Mouse (Mus musculus) cerebellum, adult 9-11 months (tissue): ENCODE results near the gene Dgkz.

Experiments
- DNase-seq: peaks from one replicate; pipeline ENCODE4 v3.0.0; 2022

Gene Dgkz

GRCm38 (mm10) chr2:91959544-91960410 lies 15.9 kb downstream of the Dgkz start:
- peak; percentile 93 for DNase-seq

- peak; percentile 76 for DNase-seq
Measured at GRCm38 (mm10) chr2:91958701-91959457, 16.8 kb downstream of the Dgkz start.

GRCm38 (mm10) chr2:91958049-91958448 lies 17.6 kb downstream of the Dgkz start:
- DNase-seq: peak; percentile 64

GRCm38 (mm10) chr2:91957096-91957495 lies 18.6 kb downstream of the Dgkz start:
- peak; percentile 77 for DNase-seq

GRCm38 (mm10) chr2:91955875-91956274 lies 19.8 kb downstream of the Dgkz start:
- no peak for DNase-seq

GRCm38 (mm10) chr2:91955121-91955591 lies 20.5 kb downstream of the Dgkz start:
- DNase-seq: peak; percentile 77

GRCm38 (mm10) chr2:91953825-91954224 lies 21.8 kb downstream of the Dgkz start:
- DNase-seq: peak; percentile 75

- DNase-seq: peak; percentile 93
Measured at GRCm38 (mm10) chr2:91950275-91951085, 25.2 kb downstream of the Dgkz start.

GRCm38 (mm10) chr2:91949411-91950274 lies 26.0 kb downstream of the Dgkz start:
- peak; percentile 90 for DNase-seq

GRCm38 (mm10) chr2:91948792-91949241 lies 26.8 kb downstream of the Dgkz start:
- peak; percentile 74 for DNase-seq

GRCm38 (mm10) chr2:91948151-91948509 lies 27.5 kb downstream of the Dgkz start:
- no peak for DNase-seq

- DNase-seq: peak; percentile 79
Measured at GRCm38 (mm10) chr2:91947397-91948150, 28.1 kb downstream of the Dgkz start.

- DNase-seq: peak; percentile 70
Measured at GRCm38 (mm10) chr2:91946836-91947235, 28.8 kb downstream of the Dgkz start.

- peak; percentile 57 for DNase-seq
Measured at GRCm38 (mm10) chr2:91945483-91945882, 30.2 kb downstream of the Dgkz start, which contains the start of gene Gm9821. Gene Gm9821 (plus strand): TSS chr2:91945703.

- DNase-seq: peak; percentile 85
Measured at GRCm38 (mm10) chr2:91944170-91944950, 31.3 kb downstream of the Dgkz start.

GRCm38 (mm10) chr2:91942356-91942755 lies 33.3 kb downstream of the Dgkz start:
- DNase-seq: no peak

- DNase-seq: no peak
Measured at GRCm38 (mm10) chr2:91939303-91939935, 36.2 kb downstream of the Dgkz start.

- peak; percentile 47 for DNase-seq
Measured at GRCm38 (mm10) chr2:91936154-91936553, 39.5 kb downstream of the Dgkz start.

GRCm38 (mm10) chr2:91934826-91935525 lies 40.7 kb downstream of the Dgkz start:
- peak; percentile 79 for DNase-seq
